Mouse (Mus musculus) layer of hippocampus, adult 18-20 months (tissue): Measurements from ENCODE around the gene Hist2h2be. TPM values are rescaled to one million over a fixed set of nuclear protein-coding genes. Genes with fewer than 3 reads are reported as not detected.
"Not testable (repeated sequence)": the region's sequence is repeated elsewhere in the genome, so short reads cannot be mapped to it uniquely, and the experiment has no call there.

ENCODE experiments used
- DNase-seq, 2 experiments: peaks; one replicate each; pipeline ENCODE4 v3.0.0; 2022; ENCODE audit warnings: low spot score in 2 of 2
- total RNA-seq, 2 experiments: library from RNA; stranded (reverse); gene quantifications; 2 replicates each; pipeline ENCODE4 v1.2.3; 2021

Gene Hist2h2be
- total RNA-seq, 2 experiments from 2014 or later, result 8.3 to 9.0 TPM

- DNase-seq, result no peak
Measured at GRCm38 (mm10) chr3:96198181-96198580, 22.7 kb upstream of the Hist2h2be start.

- DNase-seq, result not testable (repeated sequence)
Measured at GRCm38 (mm10) chr3:96198601-96199251, 22.2 kb upstream of the Hist2h2be start.

GRCm38 (mm10) chr3:96199731-96200130, 21.2 kb upstream of the Hist2h2be start:
- no peak for DNase-seq

GRCm38 (mm10) chr3:96207819-96208218, 13.1 kb upstream of the Hist2h2be start:
- DNase-seq, result no peak

- no peak for DNase-seq
Measured at GRCm38 (mm10) chr3:96209242-96209641, 11.7 kb upstream of the Hist2h2be start.

- DNase-seq, result no peak
Measured at GRCm38 (mm10) chr3:96219191-96219641, 1.7 kb upstream of the Hist2h2be start.

- DNase-seq, result peak; percentile 77 to 91
Measured at GRCm38 (mm10) chr3:96219661-96220130, 1.2 kb upstream of the Hist2h2be start, which contains the start of the genes Bola1 and Hist2h2ab. Gene Bola1, minus strand, starts transcription at chr3:96219709. Gene Hist2h2ab, plus strand, starts transcription at chr3:96219865.

GRCm38 (mm10) chr3:96220131-96220764, 671 bp upstream of the Hist2h2be start:
- not testable (repeated sequence) for DNase-seq

- no peak for DNase-seq
Measured at GRCm38 (mm10) chr3:96221640-96222038, 720 bp downstream of the Hist2h2be start.

- no peak for DNase-seq
Measured at GRCm38 (mm10) chr3:96222774-96223173, 1.9 kb downstream of the Hist2h2be start.

GRCm38 (mm10) chr3:96225421-96225820, 4.5 kb downstream of the Hist2h2be start:
- no peak for DNase-seq

GRCm38 (mm10) chr3:96226695-96227648, 6.1 kb downstream of the Hist2h2be start:
- DNase-seq, result no peak

- DNase-seq, result no peak
Measured at GRCm38 (mm10) chr3:96228828-96229227, 7.9 kb downstream of the Hist2h2be start.

GRCm38 (mm10) chr3:96230404-96230803, 9.5 kb downstream of the Hist2h2be start:
- DNase-seq, result no peak

- DNase-seq, result no peak
Measured at GRCm38 (mm10) chr3:96230910-96231757, 10.2 kb downstream of the Hist2h2be start.

- no peak for DNase-seq
Measured at GRCm38 (mm10) chr3:96231758-96232120, 10.8 kb downstream of the Hist2h2be start.

GRCm38 (mm10) chr3:96234914-96235313, 14.0 kb downstream of the Hist2h2be start:
- no peak for DNase-seq

GRCm38 (mm10) chr3:96235836-96236235, 14.9 kb downstream of the Hist2h2be start:
- no peak for DNase-seq

GRCm38 (mm10) chr3:96236834-96237334, 16.0 kb downstream of the Hist2h2be start:
- no peak for DNase-seq

GRCm38 (mm10) chr3:96237335-96237903, 16.5 kb downstream of the Hist2h2be start:
- DNase-seq, result no peak
